Mouse (Mus musculus) liver, embryonic 14.5 days (tissue): ENCODE measurements around the gene Med14.

Source experiments
- CTCF ChIP-seq: IDR thresholded peaks from 2 replicates; pipeline ENCODE4 v1.5.1; 2016; ENCODE audit warnings: antibody characterized with exemption, low read depth, control low read depth
- EP300 ChIP-seq: IDR thresholded peaks from 2 replicates; pipeline ENCODE4 v1.6.1; 2016; ENCODE audit warnings: antibody characterized with exemption, low read depth

DNA sequence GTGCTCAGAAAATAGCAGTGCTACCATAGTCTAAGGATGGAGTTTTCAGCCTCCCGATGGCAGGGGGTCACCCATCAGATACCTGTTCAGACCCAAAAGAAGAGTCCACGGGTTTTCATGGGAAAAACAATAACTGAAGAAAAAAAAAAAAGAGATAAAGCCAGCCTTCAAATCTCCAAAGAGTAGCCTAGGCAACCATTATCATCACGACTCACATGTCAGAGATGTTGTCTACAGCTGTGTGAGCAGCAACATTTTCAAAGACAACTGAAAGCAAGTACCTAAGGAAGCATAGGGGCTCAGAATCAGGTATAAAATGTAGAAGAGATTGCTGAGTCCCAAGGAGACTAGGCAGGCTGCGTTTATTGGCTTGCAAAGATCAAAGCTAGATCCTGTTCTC is 38.7 kb upstream of the Med14 start:
- TF ChIP-seq CTCF (no peak), EP300 (no peak)
